Mouse (Mus musculus): ENCODE data around the gene Olfr461.
"Not testable (repeated sequence)": the region's sequence is repeated elsewhere in the genome, so short reads cannot be mapped to it uniquely, and the experiment has no call there.

Gene Olfr461

GRCm38 (mm10) chr6:40554950-40555349, at the start of gene Olfr461:
TSS of gene Olfr461 (minus strand) at chr6:40555050.
- no peak for DNase-seq

- not testable (repeated sequence) for DNase-seq
These were observed 43.7 kb upstream of the Olfr461 start for GRCm38 (mm10) chr6:40598546-40598945.

GRCm38 (mm10) chr6:40594804-40595550, 40.1 kb upstream of the Olfr461 start:
- DNase-seq = no peak

- DNase-seq = no peak
These were observed 33.5 kb upstream of the Olfr461 start for GRCm38 (mm10) chr6:40588346-40588745.

DNA sequence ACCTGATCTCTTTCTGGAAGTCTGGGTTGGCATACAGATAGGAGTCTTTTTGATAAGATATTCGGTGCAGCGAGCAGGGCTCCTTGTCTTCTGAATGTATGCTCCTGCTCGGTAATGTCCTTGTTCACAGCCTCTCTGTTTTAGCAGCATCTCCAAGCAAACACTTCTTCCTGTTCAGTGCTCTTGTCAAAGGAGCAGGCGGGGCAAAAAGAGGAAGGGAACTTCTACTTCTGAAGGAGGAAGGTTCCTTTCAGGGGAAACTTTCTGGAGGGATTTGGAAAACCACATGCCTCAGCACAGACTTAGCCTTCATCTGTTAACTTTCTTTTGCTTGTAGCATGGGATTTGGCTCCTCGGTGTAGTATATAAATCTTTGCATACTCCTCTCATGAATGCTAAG, 30.8 kb upstream of the Olfr461 start, which contains the start of gene Clec5a:
Gene Clec5a, minus strand, starts transcription at position 177 of the 400 bp plus-strand sequence.
- DNase-seq = no peak

DNA sequence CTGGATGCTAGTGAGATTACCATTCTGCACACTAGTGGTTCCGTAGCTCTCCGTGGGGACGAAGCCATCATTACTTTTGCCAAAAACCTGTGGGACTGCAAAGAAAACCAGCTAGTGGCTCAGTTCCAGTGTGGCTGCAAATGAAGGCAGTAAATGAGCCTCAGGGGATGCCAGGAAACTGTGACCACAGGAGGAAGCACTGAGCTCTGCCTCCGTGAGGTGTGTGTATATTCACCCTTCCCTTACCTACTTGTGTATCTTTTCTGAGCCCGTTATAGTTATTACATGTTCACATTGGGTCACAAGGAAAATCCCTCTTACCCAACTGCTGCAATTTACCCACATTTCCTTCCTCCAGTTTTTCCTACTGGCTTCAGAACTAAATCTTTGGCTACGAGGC, 29.5 kb upstream of the Olfr461 start:
- no peak for DNase-seq

GRCm38 (mm10) chr6:40576305-40576704, 21.5 kb upstream of the Olfr461 start:
- no peak for DNase-seq

- no peak for DNase-seq
These were observed 18.8 kb upstream of the Olfr461 start for GRCm38 (mm10) chr6:40573618-40574017.

GRCm38 (mm10) chr6:40569187-40569586, 14.3 kb upstream of the Olfr461 start, which contains the start of gene Olfr460:
TSS of gene Olfr460 (plus strand) at chr6:40569487.
- DNase-seq = no peak

DNA sequence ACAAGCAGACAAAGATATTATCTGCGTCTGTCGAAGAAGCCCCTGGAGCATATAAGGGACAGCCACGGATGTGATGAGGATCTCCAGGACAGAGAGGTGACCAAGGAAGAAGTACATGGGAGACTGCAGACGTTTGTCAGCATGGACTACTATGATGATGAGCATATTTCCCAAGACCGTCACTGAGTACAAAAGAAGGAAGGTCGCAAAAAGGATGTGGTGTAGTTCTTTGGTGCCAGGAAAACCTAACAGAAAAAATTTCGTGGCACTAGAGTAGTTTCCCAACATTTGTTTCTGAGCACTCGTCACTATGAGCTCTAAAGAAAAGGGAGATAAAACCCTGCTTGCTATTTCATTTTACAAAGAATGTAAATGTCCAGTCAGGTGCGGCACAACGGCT, 10.2 kb downstream of the Olfr461 start:
- DNase-seq = no peak

DNA sequence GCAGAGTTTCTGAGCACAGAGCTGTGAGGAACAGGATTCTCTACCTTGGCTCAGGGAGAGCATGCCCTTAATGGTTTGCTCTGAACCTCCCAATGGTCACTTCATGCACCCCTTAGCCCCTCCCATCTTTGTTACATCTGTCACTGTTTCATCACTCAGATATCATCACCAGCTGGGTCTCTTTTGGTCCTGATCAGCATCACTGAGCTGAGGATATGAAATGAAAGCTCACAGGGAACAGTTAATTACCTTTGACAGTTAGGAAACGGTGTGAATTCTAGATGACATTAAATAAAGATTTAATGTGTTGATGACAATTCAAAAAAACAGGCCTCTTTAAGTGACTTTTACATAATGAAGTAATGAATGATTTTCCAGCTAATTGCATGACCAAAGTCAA, 35.4 kb downstream of the Olfr461 start, which contains the start of gene Prss37:
Gene Prss37, minus strand, starts transcription at position 101 of the 400 bp plus-strand sequence.
- DNase-seq = no peak

DNA sequence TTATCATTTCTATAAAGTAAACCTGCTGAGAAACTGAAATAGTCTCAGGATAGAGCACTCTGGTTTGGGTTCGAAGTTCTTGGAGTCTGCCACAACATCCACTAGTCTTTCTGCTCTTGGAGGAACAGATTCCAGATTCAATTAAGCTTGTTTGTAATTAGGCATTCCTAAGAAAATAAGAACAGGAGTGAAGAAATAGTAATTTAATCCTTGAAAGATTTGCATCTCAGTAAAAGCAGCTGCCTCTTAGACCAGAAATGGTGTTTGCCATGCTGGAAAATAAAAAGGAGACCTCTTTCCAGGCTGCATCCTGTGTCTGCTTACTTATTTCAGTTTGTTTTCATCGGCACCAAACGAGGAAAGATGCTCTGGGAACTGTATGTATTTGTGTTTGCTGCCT, 61.6 kb downstream of the Olfr461 start, which contains the start of gene Tas2r108:
Gene Tas2r108, plus strand, starts transcription at position 301 of the 400 bp plus-strand sequence.
- no peak for DNase-seq

Measured in cerebellum, adult 8-10 months (tissue).